28 mouse cellular contexts compared by ENCODE assay signal in the genomic region with DNA sequence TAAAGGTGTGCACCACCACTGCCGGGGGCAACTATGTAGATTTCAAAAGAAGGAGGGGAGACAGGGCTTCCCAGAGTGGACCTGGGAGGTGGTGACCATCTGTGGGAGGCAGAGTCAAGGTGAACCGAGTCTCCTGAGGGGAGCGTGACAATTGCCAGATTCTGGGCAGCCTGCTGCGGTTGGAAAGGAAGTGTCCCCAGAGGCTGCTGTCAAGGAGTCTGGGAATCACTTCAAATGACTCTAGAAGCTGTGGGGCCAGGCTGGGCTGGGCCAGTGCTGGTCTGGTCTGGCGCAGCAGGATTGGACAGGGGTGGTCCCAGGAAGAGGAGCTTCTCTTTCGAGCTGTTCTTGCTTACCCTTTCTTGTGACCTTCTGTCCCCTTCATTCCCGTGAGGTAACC.
DNase-seq lines count a peak whose midpoint lies in the region; ATAC-seq and TF ChIP-seq lines count a peak whose summit lies in the region.
"Had no signal": no experiment of that assay in that cellular context is flagged by ENCODE, and none has a peak within 500 bp of the region (broad histone marks: within the 10 kb centered on the region; RNA-seq: fewer than 3 reads in every experiment).

No protein-coding gene starts in this region.

- TF ChIP-seq CTCF in lung, embryonic 14.5 days (IDR thresholded peaks at IDR 0.05; ENCODE audit: low read depth) = no peak
- TF ChIP-seq CTCF in lung, adult 2 months (IDR thresholded peaks at IDR 0.05; ENCODE audit: insufficient read depth, low read length) = no peak

- H3K4me1 ChIP-seq in heart, embryonic 10.5 days = peaks cover 18% of the 10 kb centered on the region
- peaks cover 3% of the 10 kb centered on the region; the same call in 1 of the 2 replicates for H3K4me1 ChIP-seq in heart, embryonic 11.5 days (ENCODE audit: control insufficient read depth, insufficient read depth, low read length)
- peaks cover 15% of the 10 kb centered on the region for H3K4me1 ChIP-seq in lung, embryonic 14.5 days (ENCODE audit: insufficient read depth)
- no peaks in the 10 kb centered on the region for H3K4me1 ChIP-seq in lung, adult 2 months (ENCODE audit: control insufficient read depth, insufficient read depth, low read length)
- peaks cover 54% of the 10 kb centered on the region for H3K4me1 ChIP-seq in embryonic facial prominence, embryonic 10.5 days

- peaks cover 3% of the 10 kb centered on the region; the same call in 1 of the 2 replicates for H3K9me3 ChIP-seq in heart, embryonic 10.5 days
- H3K9me3 ChIP-seq in heart, embryonic 11.5 days (replicated peaks; ENCODE audit: control insufficient read depth, low read length) = no peaks in the 10 kb centered on the region
- no peaks in the 10 kb centered on the region; the same call in 1 of the 2 replicates for H3K9me3 ChIP-seq in lung, embryonic 14.5 days (ENCODE audit: low read depth, low read length)
- H3K9me3 ChIP-seq in embryonic facial prominence, embryonic 10.5 days = peaks cover 3% of the 10 kb centered on the region
- H3K9me3 ChIP-seq: embryonic facial prominence, embryonic 15.5 days; forebrain, embryonic 12.5 days; heart, embryonic 15.5 days had no signal

- 57% methylated on average over 7 of the region's 7 CpGs for WGBS in heart, embryonic 10.5 days
- 47% methylated on average over 7 of the region's 7 CpGs for WGBS in heart, embryonic 11.5 days (ENCODE audit: insufficient replicate concordance)
- 54% methylated on average over 7 of the region's 7 CpGs for WGBS in lung, embryonic 14.5 days
- 60% methylated on average over 7 of the region's 7 CpGs for WGBS in lung, adult 2 months
- WGBS in embryonic facial prominence, embryonic 10.5 days = 59% methylated on average over 7 of the region's 7 CpGs

- H3K27me3 ChIP-seq in heart, embryonic 10.5 days (ENCODE audit: insufficient read depth, poor library complexity, severe bottlenecking) = peaks cover 71% of the 10 kb centered on the region
- peaks cover 22% of the 10 kb centered on the region for H3K27me3 ChIP-seq in heart, embryonic 11.5 days (ENCODE audit: control insufficient read depth, insufficient read depth, low read length)
- no peaks in the 10 kb centered on the region for H3K27me3 ChIP-seq in lung, embryonic 14.5 days (ENCODE audit: insufficient read depth, low read length)
- peaks cover 37% of the 10 kb centered on the region for H3K27me3 ChIP-seq in embryonic facial prominence, embryonic 10.5 days (replicated peaks; ENCODE audit: low read depth, poor library complexity, severe bottlenecking)
- H3K27me3 ChIP-seq: CH12.LX; embryonic facial prominence, embryonic 12.5 days; embryonic facial prominence, embryonic 15.5 days had no signal

- H3K9ac ChIP-seq in heart, embryonic 11.5 days (ENCODE audit: low read depth, low read length) = no peak overlapping the region
- H3K9ac ChIP-seq in lung, embryonic 14.5 days = no peak overlapping the region
- H3K9ac ChIP-seq: embryonic facial prominence, embryonic 12.5 days; embryonic facial prominence, embryonic 15.5 days; forebrain, embryonic 12.5 days; heart, embryonic 12.5 days; heart, embryonic 15.5 days; hindbrain, embryonic 14.5 days had no signal

- H3K4me2 ChIP-seq in heart, embryonic 11.5 days = no peak overlapping the region
- H3K4me2 ChIP-seq in lung, embryonic 14.5 days = no peak overlapping the region
- H3K4me2 ChIP-seq: embryonic facial prominence, embryonic 12.5 days; embryonic facial prominence, embryonic 15.5 days; forebrain, embryonic 12.5 days; heart, embryonic 12.5 days; heart, embryonic 15.5 days; hindbrain, embryonic 14.5 days had no signal

- 0 out of 2 replicates have a peak overlapping the region, but pooled peaks have one; percentile 38 for H3K27ac ChIP-seq in heart, embryonic 10.5 days
- no peak overlapping the region for H3K27ac ChIP-seq in heart, embryonic 11.5 days (ENCODE audit: low read depth, low read length)
- H3K27ac ChIP-seq in lung, embryonic 14.5 days (ENCODE audit: low read depth) = no peak overlapping the region
- peak overlapping the region; percentile 45; the same call in 1 of the 2 replicates for H3K27ac ChIP-seq in embryonic facial prominence, embryonic 10.5 days (replicated peaks)
- H3K27ac ChIP-seq: embryonic facial prominence, embryonic 15.5 days; forebrain, embryonic 12.5 days; heart, adult 2 months; heart, embryonic 15.5 days; hindbrain, embryonic 14.5 days had no signal

- no peak overlapping the region for H3K4me3 ChIP-seq in heart, embryonic 10.5 days
- no peak overlapping the region for H3K4me3 ChIP-seq in heart, embryonic 11.5 days (ENCODE audit: low read depth, low read length)
- H3K4me3 ChIP-seq in lung, embryonic 14.5 days (ENCODE audit: low read depth, low read length) = no peak overlapping the region
- no peak overlapping the region for H3K4me3 ChIP-seq in lung, adult 2 months (replicated peaks; ENCODE audit: extremely low read depth, low read depth, low read length)
- no peak overlapping the region for H3K4me3 ChIP-seq in embryonic facial prominence, embryonic 10.5 days
- H3K4me3 ChIP-seq: embryonic facial prominence, embryonic 12.5 days; embryonic facial prominence, embryonic 15.5 days; forebrain, embryonic 12.5 days; heart, adult 2 months; heart, embryonic 12.5 days; heart, embryonic 15.5 days had no signal

- no peaks in the 10 kb centered on the region for H3K36me3 ChIP-seq in heart, embryonic 10.5 days
- H3K36me3 ChIP-seq in heart, embryonic 11.5 days (ENCODE audit: control insufficient read depth, insufficient read depth, low read length) = no peaks in the 10 kb centered on the region
- H3K36me3 ChIP-seq in lung, embryonic 14.5 days (ENCODE audit: insufficient read depth) = no peaks in the 10 kb centered on the region
- H3K36me3 ChIP-seq in embryonic facial prominence, embryonic 10.5 days (replicated peaks) = 0 out of 2 replicates have a peak, but pooled peaks cover 3% of the 10 kb centered on the region
- H3K36me3 ChIP-seq: embryonic facial prominence, embryonic 12.5 days; embryonic facial prominence, embryonic 15.5 days; forebrain, embryonic 12.5 days; G1E; heart, embryonic 12.5 days; heart, embryonic 15.5 days had no signal

- TF ChIP-seq POLR2A in lung, adult 2 months (IDR thresholded peaks at IDR 0.05; ENCODE audit: borderline replicate concordance, extremely low read depth, low read depth, low read length) = no peak

- peak; percentile 52 for DNase-seq in adrenal gland, postnatal 14 days
- DNase-seq in adrenal gland, adult 8-10 months = no peak
- no peak for DNase-seq in heart, embryonic 10.5 days (ENCODE audit: low spot score)
- DNase-seq in lung, embryonic 14.5 days = peak; percentile 24
- DNase-seq in lung, adult 2 months = no peak
- DNase-seq in embryonic facial prominence, embryonic 10.5 days (ENCODE audit: low spot score) = no peak
- DNase-seq: adrenal gland, adult 2 months; B cell, adult 2 months; cerebellum, adult 18-20 months; cerebellum, adult 9-10 months; cerebellum, postnatal 14 days; gastrocnemius, postnatal 10 days; gastrocnemius, postnatal 36 days; heart, postnatal 10 days; heart, postnatal 36 days had no signal

- no peak for ATAC-seq in heart, embryonic 11.5 days (replicated peaks; ENCODE audit: insufficient number of reproducible peaks, low FRiP score, low TSS enrichment)
- 0 out of 2 replicates have a peak, but pooled peaks have one; percentile 30 for ATAC-seq in lung, embryonic 14.5 days (ENCODE audit: insufficient read depth)
- ATAC-seq: forebrain, embryonic 16.5 days; intestine, postnatal 0 days; Patski had no signal

Comparison
In these comparisons a context has a peak if more than half of its experiments do, and no peak if none do; other contexts are left out.
1. DNase-seq: peak in adrenal gland, postnatal 14 days (single experiment) and lung, embryonic 14.5 days (single experiment); none in adrenal gland, adult 8-10 months (single experiment), heart, embryonic 10.5 days (single experiment), lung, adult 2 months (single experiment) and embryonic facial prominence, embryonic 10.5 days (single experiment).
2. H3K27ac ChIP-seq: peak in heart, embryonic 10.5 days (single experiment) and embryonic facial prominence, embryonic 10.5 days (single experiment); none in heart, embryonic 11.5 days (single experiment) and lung, embryonic 14.5 days (single experiment).